Mouse (Mus musculus) heart, postnatal 0 days (tissue): ENCODE results near the gene Rbm20. TPM values are rescaled to one million over a fixed set of nuclear protein-coding genes. Genes with fewer than 3 reads are reported as not detected.
A peak's percentile ranks its signal among the peaks of the same experiment; 100 is the strongest.

Source experiments
- ATAC-seq: fragments of 200-750 bp; cut with Nextera tagmentation; 2 replicates; pipeline ENCODE4 v1.8.0; 2017; ENCODE audit warnings: low read depth, moderate number of reproducible peaks, moderate library complexity; ENCODE audit not compliant: insufficient read depth
- DNase-seq: peaks from one replicate; pipeline ENCODE4 v3.0.0-alpha.2; 2016; ENCODE audit warnings: low spot score
- H3K27ac ChIP-seq: fragments of 300-500 bp; sonication (generic); 2 replicates; pipeline ENCODE4 v1.5.1; 2014; ENCODE audit warnings: low read depth, mild to moderate bottlenecking
- H3K27me3 ChIP-seq: fragments of 300-500 bp; sonication (generic); 2 replicates; pipeline ENCODE4 v1.6.1; 2014; ENCODE audit warnings: low read length, mixed read lengths; ENCODE audit not compliant: control insufficient read depth, insufficient read depth
- H3K36me3 ChIP-seq: fragments of 300-500 bp; sonication (generic); replicated peaks from 2 replicates; pipeline ENCODE4 v1.6.1; 2014; ENCODE audit warnings: low read length, mixed read lengths; ENCODE audit not compliant: control insufficient read depth, insufficient read depth
- H3K4me1 ChIP-seq: fragments of 300-500 bp; sonication (generic); 2 replicates; pipeline ENCODE4 v1.6.1; 2014; ENCODE audit warnings: antibody characterized with exemption; ENCODE audit not compliant: control insufficient read depth, insufficient read depth
- H3K4me2 ChIP-seq: fragments of 300-500 bp; sonication (generic); 2 replicates; pipeline ENCODE4 v1.6.1; 2014; ENCODE audit warnings: low read depth, mild to moderate bottlenecking, low read length, moderate library complexity
- H3K4me3 ChIP-seq: fragments of 300-500 bp; sonication (generic); 2 replicates; pipeline ENCODE4 v1.5.1; 2014; ENCODE audit warnings: low read depth, low read length
- H3K9ac ChIP-seq: fragments of 300-500 bp; sonication (generic); replicated peaks from 2 replicates; pipeline ENCODE4 v1.6.1; 2014; ENCODE audit warnings: low read depth, low read length, mixed read lengths
- H3K9me3 ChIP-seq: fragments of 300-500 bp; sonication (generic); replicated peaks from 2 replicates; pipeline ENCODE4 v1.6.1; 2016; ENCODE audit warnings: low read length; ENCODE audit not compliant: control insufficient read depth
- CTCF ChIP-seq: IDR thresholded peaks from 2 replicates; pipeline ENCODE4 v1.5.1; 2016; ENCODE audit warnings: antibody characterized with exemption, control low read depth, low read depth
- EP300 ChIP-seq: IDR thresholded peaks from 2 replicates; pipeline ENCODE4 v1.6.1; 2016; ENCODE audit warnings: antibody characterized with exemption, low read depth
- WGBS: fragments of 180-500 bp; shearing (Covaris S2); extraction: QIAGEN DNeasy Blood & Tissue Kit; methylation state at CpG from one replicate; pipeline ENCODE4 v1.1.7; 2014; 5-methylcytosine and 5-hydroxymethylcytosine counted together
- polyA plus RNA-seq: library from polyadenylated mRNA; unstranded; fragments of >200 nt; fragmentation: Nextera tagmentation; extraction: Ambion mirVana; gene quantifications from 2 replicates; pipeline ENCODE4 v1.2.1, GENCODE M21; 2015
- total RNA-seq: library from RNA; depleted of rRNA; stranded (reverse); fragments of >200 nt; gene quantifications from 2 replicates; pipeline ENCODE4 v1.2.3, GENCODE M21; 2014; ENCODE audit warnings: low replicate concordance

Rbm20 gene
- total and polyA plus RNA-seq, 2 experiments from 2014 or later: 65.2 to 340 TPM

- no peak overlapping the region for H3K4me2 ChIP-seq
- TF ChIP-seq EP300: no peak
- TF ChIP-seq CTCF: no peak
- WGBS: 76% methylated on average over 9 of the region's 9 CpGs
- no peak for ATAC-seq
- H3K9me3 ChIP-seq: no peaks in the 10 kb centered on the region
- H3K36me3 ChIP-seq: no peaks in the 10 kb centered on the region
- H3K27me3 ChIP-seq: no peaks in the 10 kb centered on the region
- DNase-seq: no peak
- no peak overlapping the region for H3K4me3 ChIP-seq
- peaks cover 51% of the 10 kb centered on the region for H3K4me1 ChIP-seq
- H3K27ac ChIP-seq: peak overlapping the region; percentile 85
- 0 out of 2 replicates have a peak overlapping the region, but pooled peaks have one; percentile 7 for H3K9ac ChIP-seq
Observed at GRCm38 (mm10) chr19:53727886-53728669, 51.0 kb downstream of the Rbm20 start.

- ATAC-seq (peak; percentile 69), DNase-seq (peak; percentile 67)
- no peak overlapping the region for H3K4me3 ChIP-seq
- H3K4me2 ChIP-seq: no peak overlapping the region
- peak overlapping the region; percentile 85 for H3K27ac ChIP-seq
- WGBS: 26% methylated on average over 10 of the region's 10 CpGs
- no peak overlapping the region; the same call in 1 of the 2 replicates for H3K9ac ChIP-seq
- no peaks in the 10 kb centered on the region for H3K27me3 ChIP-seq
- H3K9me3 ChIP-seq: no peaks in the 10 kb centered on the region
- H3K4me1 ChIP-seq: peaks cover 45% of the 10 kb centered on the region
- H3K36me3 ChIP-seq: no peaks in the 10 kb centered on the region
- peak; percentile 33; the same call in 1 of the 2 replicates for TF ChIP-seq CTCF
- TF ChIP-seq EP300: peak; percentile 78; the same call in 1 of the 2 replicates
Observed at GRCm38 (mm10) chr19:53729919-53730318, 52.8 kb downstream of the Rbm20 start.

- no peak overlapping the region for H3K9ac ChIP-seq
- H3K4me3 ChIP-seq: no peak overlapping the region
- TF ChIP-seq EP300 (no peak), CTCF (no peak)
Observed at GRCm38 (mm10) chr19:53731761-53732201, 54.7 kb downstream of the Rbm20 start.

GRCm38 (mm10) chr19:53734845-53735244 is 57.7 kb downstream of the Rbm20 start:
- H3K27ac ChIP-seq: no peak overlapping the region
- H3K9me3 ChIP-seq: no peaks in the 10 kb centered on the region
- no peaks in the 10 kb centered on the region for H3K27me3 ChIP-seq
- no peaks in the 10 kb centered on the region for H3K36me3 ChIP-seq
- DNase-seq (no peak), ATAC-seq (no peak)
- 56% methylated on average over 5 of the region's 5 CpGs for WGBS
- no peak overlapping the region for H3K4me2 ChIP-seq
- TF ChIP-seq CTCF (peak; percentile 53), EP300 (no peak)
- H3K4me3 ChIP-seq: no peak overlapping the region
- H3K4me1 ChIP-seq: peaks cover 40% of the 10 kb centered on the region
- no peak overlapping the region for H3K9ac ChIP-seq

More at GRCm38 (mm10) chr19:53731761-53732201, 54.7 kb downstream of the Rbm20 start:
- no peak for ATAC-seq
- Histone ChIP-seq H3K27ac (peak overlapping the region; percentile 85), H3K27me3 (no peaks in the 10 kb centered on the region), H3K9me3 (no peaks in the 10 kb centered on the region), H3K4me2 (no peak overlapping the region), H3K36me3 (no peaks in the 10 kb centered on the region), H3K4me1 (peaks cover 32% of the 10 kb centered on the region; the same call in 1 of the 2 replicates)
- no peak for DNase-seq
- WGBS: 33% methylated on average over 8 of the region's 8 CpGs

GRCm38 (mm10) chr19:53738701-53739131 is 61.6 kb downstream of the Rbm20 start:
- Histone ChIP-seq H3K4me2 (no peak overlapping the region), H3K36me3 (no peaks in the 10 kb centered on the region), H3K9me3 (no peaks in the 10 kb centered on the region), H3K27me3 (no peaks in the 10 kb centered on the region), H3K4me1 (peaks cover 28% of the 10 kb centered on the region), H3K27ac (peak overlapping the region; percentile 62), H3K9ac (no peak overlapping the region), H3K4me3 (no peak overlapping the region)
- DNase-seq: no peak
- no peak for ATAC-seq
- TF ChIP-seq CTCF: no peak
- TF ChIP-seq EP300: no peak
- WGBS: 31% methylated on average over 6 of the region's 6 CpGs
